Mouse (Mus musculus): Measurements from ENCODE around the gene Catsper3.

DNA sequence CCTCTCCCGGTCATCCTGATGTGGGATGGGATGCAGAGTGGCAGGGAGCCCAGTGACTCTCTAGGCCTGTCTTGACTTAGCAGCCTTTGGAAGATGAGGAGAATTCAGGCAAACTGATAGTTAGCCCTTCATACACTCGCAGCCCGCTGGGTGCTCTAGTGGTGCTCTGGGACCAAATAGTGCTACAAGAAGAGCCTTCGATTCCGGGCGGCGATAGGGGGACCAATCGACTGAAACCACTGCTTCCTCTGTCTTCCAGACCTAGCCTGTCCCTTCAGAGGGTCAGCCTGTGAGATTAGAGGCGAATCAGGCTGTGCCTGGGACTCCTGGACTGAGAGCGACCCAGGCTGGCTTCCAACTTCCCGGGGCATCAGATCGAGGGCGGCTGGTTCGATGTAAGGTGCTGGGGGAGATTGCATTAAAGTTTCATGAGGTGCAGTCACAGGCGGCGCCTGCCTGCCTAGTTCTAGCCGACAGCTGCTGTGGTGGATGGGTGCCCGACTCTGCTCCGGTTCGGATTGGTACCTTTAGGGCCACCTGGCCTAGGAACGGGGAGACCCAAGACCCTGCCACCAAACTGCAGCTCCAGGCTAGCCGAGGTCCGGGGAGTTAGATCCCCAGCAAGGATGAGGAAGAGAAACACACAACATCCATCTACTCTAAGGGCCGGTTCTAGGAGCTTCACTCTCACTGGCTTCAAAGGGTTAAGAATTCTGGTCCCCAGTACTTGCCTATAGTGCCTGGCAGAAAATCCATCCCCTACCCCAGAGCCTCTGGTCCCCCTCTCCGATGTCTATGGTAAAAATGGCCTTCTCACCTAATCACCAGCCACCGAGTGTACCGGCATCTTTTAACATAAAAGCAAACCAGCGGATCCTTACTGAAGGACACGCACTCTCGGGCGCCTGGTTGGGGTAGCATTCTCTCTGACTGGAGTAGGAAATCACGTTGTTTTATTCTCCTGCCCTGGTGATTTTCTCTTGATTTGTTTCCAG is 52.7 kb downstream of the Catsper3 start:
- TF ChIP-seq CTCF (IDR thresholded peaks at IDR 0.05; ENCODE audit: low read depth, low read length) = no peak
- TF ChIP-seq POLR2A (IDR thresholded peaks at IDR 0.05; ENCODE audit: extremely low read depth, insufficient read depth, low read length) = no peak
